Mouse (Mus musculus) intestine, embryonic 14.5 days (tissue): ENCODE data around the gene Tmem72. TPM values are rescaled to one million over a fixed set of nuclear protein-coding genes. Genes with fewer than 3 reads are reported as not detected.

ENCODE experiments used
- ATAC-seq: fragments of 200-750 bp; cut with Nextera tagmentation; replicated peaks from 2 replicates; pipeline ENCODE4 v1.8.0; 2017; ENCODE audit warnings: low read depth, moderate number of reproducible peaks, moderate TSS enrichment, moderate library complexity; ENCODE audit not compliant: low FRiP score, low TSS enrichment
- DNase-seq: peaks from one replicate; pipeline ENCODE4 v3.0.0-alpha.2; 2018; ENCODE audit warnings: low spot score
- H3K27ac ChIP-seq: fragments of 300-500 bp; sonication (generic); 2 replicates; pipeline ENCODE4 v1.5.1; 2014; ENCODE audit warnings: low read depth, mild to moderate bottlenecking, control low read depth
- H3K27me3 ChIP-seq: fragments of 300-500 bp; sonication (generic); replicated peaks from 2 replicates; pipeline ENCODE4 v1.6.1; 2014; ENCODE audit warnings: low read length, control low read depth; ENCODE audit not compliant: control insufficient read depth, insufficient read depth
- H3K36me3 ChIP-seq: fragments of 300-500 bp; sonication (generic); 2 replicates; pipeline ENCODE4 v1.6.1; 2014; ENCODE audit warnings: low read length, control low read depth; ENCODE audit not compliant: control insufficient read depth, insufficient read depth
- H3K4me1 ChIP-seq: fragments of 300-500 bp; sonication (generic); replicated peaks from 2 replicates; pipeline ENCODE4 v1.6.1; 2014; ENCODE audit warnings: low read length, control low read depth, mixed read lengths; ENCODE audit not compliant: control insufficient read depth, insufficient read depth
- H3K4me2 ChIP-seq: fragments of 300-500 bp; sonication (generic); 2 replicates; pipeline ENCODE4 v1.6.1; 2014; ENCODE audit warnings: low read length
- H3K4me3 ChIP-seq: fragments of 300-500 bp; sonication (generic); 2 replicates; pipeline ENCODE4 v1.5.1; 2014; ENCODE audit warnings: low read depth, low read length, control low read depth, mixed read lengths
- H3K9ac ChIP-seq: fragments of 300-500 bp; sonication (generic); 2 replicates; pipeline ENCODE4 v1.6.1; 2014; ENCODE audit warnings: mild to moderate bottlenecking, low read length
- H3K9me3 ChIP-seq: fragments of 300-500 bp; sonication (generic); 2 replicates; pipeline ENCODE4 v1.6.1; 2016; ENCODE audit warnings: low read length, control low read depth; ENCODE audit not compliant: control insufficient read depth
- WGBS: fragments of 180-500 bp; shearing (Covaris S2); extraction: QIAGEN DNeasy Blood & Tissue Kit; methylation state at CpG from one replicate; pipeline ENCODE4 v1.1.7; 2014; 5-methylcytosine and 5-hydroxymethylcytosine counted together
- polyA plus RNA-seq: library from polyadenylated mRNA; unstranded; fragments of >200 nt; fragmentation: Nextera tagmentation; extraction: Ambion mirVana; gene quantifications from 2 replicates; pipeline ENCODE4 v1.2.1, GENCODE M21; 2014

Tmem72 gene
- polyA plus RNA-seq, 1 experiment from 2014 or later = 0.04 TPM

DNA sequence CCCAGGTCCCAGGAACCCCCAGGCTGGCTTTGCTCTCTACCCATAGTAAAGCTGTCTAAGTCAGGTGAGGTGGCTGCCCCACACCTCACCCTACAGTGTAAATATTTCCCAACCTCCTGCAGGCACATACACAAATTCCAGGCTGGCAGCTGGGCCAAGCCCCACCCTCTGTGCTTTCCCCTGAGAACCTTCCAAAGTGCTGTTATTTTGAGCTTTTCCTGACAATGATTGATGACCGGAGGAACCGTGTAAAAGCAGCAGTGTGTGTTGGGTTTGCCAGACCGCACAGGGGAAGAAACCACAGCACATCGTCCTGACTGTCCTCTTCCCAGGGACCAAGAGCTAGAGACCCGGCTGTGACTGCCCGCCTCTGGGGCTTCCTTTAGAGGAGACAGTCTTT, 66.3 kb downstream of the Tmem72 start, which contains the start of gene Depp1:
Gene Depp1 (plus strand): TSS at position 204 of the 400 bp plus-strand sequence.
- Histone ChIP-seq H3K27ac (no peak within 1 kb of the TSS), H3K36me3 (no peaks in the 10 kb centered on the region; the same call in 1 of the 2 replicates), H3K4me1 (no peaks in the 10 kb centered on the region; the same call in 1 of the 2 replicates), H3K4me2 (peak within 1 kb of the TSS; percentile 31), H3K27me3 (no peaks in the 10 kb centered on the region), H3K9ac (no peak within 1 kb of the TSS), H3K4me3 (0 out of 2 replicates have a peak within 1 kb of the TSS, but pooled peaks have one; percentile 5), H3K9me3 (no peaks in the 10 kb centered on the region)
- ATAC-seq = peak; percentile 45
- DNase-seq = no peak
- WGBS = 11% methylated on average over 6 of the region's 6 CpGs

DNA sequence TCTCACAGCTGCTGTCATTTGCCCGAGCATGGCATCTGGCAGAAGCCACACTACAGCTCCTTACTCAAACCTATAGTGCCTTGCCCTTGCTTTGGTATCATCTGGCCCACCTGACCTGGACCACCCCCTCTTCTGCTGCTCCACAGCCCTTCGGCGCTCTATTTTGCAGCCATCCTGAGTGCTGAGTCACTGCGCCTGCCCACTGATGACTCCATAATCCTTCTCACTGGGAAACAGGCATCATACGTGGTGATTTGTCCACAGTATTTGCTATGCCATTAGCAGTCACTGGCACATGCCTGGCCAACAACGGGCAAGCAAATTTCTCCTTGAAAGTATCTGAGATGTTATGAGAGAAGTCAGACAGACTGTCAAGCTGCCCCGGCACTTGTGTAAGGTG, 66.9 kb downstream of the Tmem72 start:
- 77% methylated on average over 7 of the region's 7 CpGs for WGBS
- Histone ChIP-seq H3K27ac (no peak overlapping the region), H3K4me1 (no peaks in the 10 kb centered on the region; the same call in 1 of the 2 replicates), H3K27me3 (no peaks in the 10 kb centered on the region), H3K4me2 (no peak overlapping the region), H3K9ac (no peak overlapping the region), H3K36me3 (no peaks in the 10 kb centered on the region; the same call in 1 of the 2 replicates), H3K9me3 (no peaks in the 10 kb centered on the region), H3K4me3 (no peak overlapping the region)
- ATAC-seq (no peak), DNase-seq (no peak)

DNA sequence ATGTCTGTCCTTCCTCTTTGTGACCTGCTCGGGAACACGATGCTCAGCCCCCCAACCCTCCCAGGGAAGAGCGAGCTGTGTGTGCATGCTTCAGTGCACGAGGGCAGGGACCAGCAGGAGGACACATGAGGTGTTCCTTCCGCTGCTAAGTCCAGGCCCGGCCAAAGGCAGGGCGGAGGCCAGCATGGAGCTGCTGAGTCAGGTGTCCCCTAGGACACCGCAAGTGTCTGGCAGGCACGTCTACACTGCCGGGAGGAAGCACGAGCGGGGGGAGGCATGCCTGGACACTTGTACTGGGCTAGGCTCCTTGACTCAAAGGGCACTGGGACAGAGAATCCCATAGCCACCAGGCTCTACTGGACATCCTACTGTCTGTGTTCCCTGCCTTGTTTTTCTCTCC, 69.0 kb downstream of the Tmem72 start:
- WGBS = 84% methylated on average over 12 of the region's 12 CpGs
- ATAC-seq = no peak

DNA sequence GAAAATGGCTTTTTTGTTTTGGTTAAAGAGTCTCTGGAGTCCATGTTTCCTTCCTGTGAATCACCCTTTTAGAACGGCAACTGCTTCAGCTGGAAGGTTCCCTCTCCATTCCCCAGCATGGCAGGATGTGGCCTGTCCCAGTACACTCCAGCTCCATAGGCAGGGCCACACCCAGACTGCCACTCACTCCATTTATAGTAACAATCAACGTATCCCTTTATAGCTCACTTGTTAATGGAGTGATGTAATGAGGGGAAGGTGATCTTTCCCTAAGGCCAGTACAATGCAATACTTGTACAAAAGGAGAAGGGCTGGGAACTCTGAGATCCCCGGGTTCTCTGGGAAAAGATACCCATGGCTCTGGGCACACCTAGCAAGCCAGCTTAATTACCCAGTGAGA, 72.4 kb downstream of the Tmem72 start:
- 61% methylated on average over 3 of the region's 3 CpGs for WGBS
- H3K9me3 ChIP-seq = no peaks in the 10 kb centered on the region
- no peaks in the 10 kb centered on the region for H3K4me1 ChIP-seq
- ATAC-seq (no peak), DNase-seq (no peak)
- no peak overlapping the region for H3K9ac ChIP-seq
- H3K27me3 ChIP-seq = no peaks in the 10 kb centered on the region
- no peak overlapping the region for H3K4me3 ChIP-seq
- H3K36me3 ChIP-seq = no peaks in the 10 kb centered on the region; the same call in 1 of the 2 replicates
- H3K4me2 ChIP-seq = no peak overlapping the region
- H3K27ac ChIP-seq = no peak overlapping the region

More for the DNA sequence above, 69.0 kb downstream of the Tmem72 start:
- Histone ChIP-seq H3K9me3 (no peaks in the 10 kb centered on the region), H3K9ac (no peak overlapping the region), H3K27me3 (no peaks in the 10 kb centered on the region), H3K36me3 (no peaks in the 10 kb centered on the region; the same call in 1 of the 2 replicates), H3K4me1 (no peaks in the 10 kb centered on the region; the same call in 1 of the 2 replicates), H3K4me3 (no peak overlapping the region), H3K27ac (no peak overlapping the region), H3K4me2 (no peak overlapping the region)
- no peak for DNase-seq

DNA sequence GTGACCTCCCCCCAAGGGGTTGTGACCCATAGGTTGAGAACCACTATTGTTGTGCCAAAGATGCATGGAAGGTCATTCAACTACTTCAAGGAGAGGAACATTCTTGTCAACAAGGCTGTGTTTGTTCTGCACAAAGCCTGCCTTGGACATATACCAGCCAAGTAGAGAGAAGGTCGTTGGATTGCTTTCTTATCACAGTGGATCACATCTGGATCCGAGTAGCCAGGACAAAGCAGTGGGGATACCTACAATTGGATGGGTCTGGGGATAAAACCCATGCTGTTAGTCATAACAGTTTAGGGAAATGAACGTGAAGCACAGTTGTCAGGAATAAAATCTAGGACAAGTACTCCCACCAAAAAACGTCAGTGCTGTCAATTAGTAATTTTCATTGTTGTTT, 72.8 kb downstream of the Tmem72 start:
- WGBS = 64% methylated on average over 4 of the region's 4 CpGs
- Histone ChIP-seq H3K4me1 (no peaks in the 10 kb centered on the region), H3K27ac (no peak overlapping the region), H3K27me3 (no peaks in the 10 kb centered on the region), H3K4me2 (no peak overlapping the region), H3K9ac (no peak overlapping the region), H3K4me3 (no peak overlapping the region), H3K9me3 (no peaks in the 10 kb centered on the region), H3K36me3 (no peaks in the 10 kb centered on the region; the same call in 1 of the 2 replicates)
- DNase-seq (no peak), ATAC-seq (no peak)

DNA sequence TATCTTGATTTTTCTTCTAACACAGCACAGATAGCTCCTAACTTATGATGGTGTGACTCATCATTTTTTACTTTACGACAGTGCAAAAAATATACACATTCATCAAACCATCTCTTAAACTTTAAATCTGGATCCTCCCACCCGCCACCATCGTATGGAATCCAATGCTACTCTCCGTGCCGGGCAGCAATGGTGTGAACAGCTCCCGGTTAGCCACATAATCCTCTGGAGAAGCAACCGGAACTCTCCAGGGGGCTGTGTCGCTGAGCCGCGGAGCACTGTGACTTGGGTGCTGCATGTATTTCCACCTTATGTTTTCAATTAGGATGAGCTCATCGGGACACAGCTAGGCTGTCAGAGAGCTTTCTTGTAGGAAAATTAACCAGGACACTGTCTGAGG, 73.8 kb downstream of the Tmem72 start:
- no peaks in the 10 kb centered on the region for H3K4me1 ChIP-seq
- DNase-seq (no peak), ATAC-seq (no peak)
- no peak overlapping the region for H3K9ac ChIP-seq
- WGBS = 79% methylated on average over 11 of the region's 11 CpGs
- no peak overlapping the region for H3K4me2 ChIP-seq
- no peak overlapping the region for H3K4me3 ChIP-seq
- no peaks in the 10 kb centered on the region for H3K9me3 ChIP-seq
- no peaks in the 10 kb centered on the region for H3K27me3 ChIP-seq
- H3K36me3 ChIP-seq = no peaks in the 10 kb centered on the region; the same call in 1 of the 2 replicates
- no peak overlapping the region for H3K27ac ChIP-seq

DNA sequence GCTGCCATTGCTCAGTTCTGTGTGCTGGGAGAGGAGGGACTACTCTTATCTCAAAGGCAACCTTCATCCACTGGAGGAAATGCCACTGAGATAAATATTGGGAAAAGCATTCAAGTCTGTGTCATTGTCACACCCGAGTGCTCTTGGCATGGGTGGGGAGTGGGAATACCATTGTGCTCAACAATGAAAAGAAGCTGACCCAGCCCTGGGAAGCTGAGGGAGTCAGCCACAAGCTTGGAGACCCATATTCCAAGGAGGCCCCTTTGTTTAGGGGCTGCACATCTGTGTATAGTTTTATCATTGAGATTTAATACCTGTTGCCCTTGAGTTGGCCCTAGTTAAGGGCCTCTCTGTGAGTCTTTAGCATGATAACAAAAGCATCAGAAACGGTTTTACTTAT, 77.0 kb downstream of the Tmem72 start:
- DNase-seq = no peak
- H3K9ac ChIP-seq = no peak overlapping the region
- H3K4me3 ChIP-seq = no peak overlapping the region
- H3K27ac ChIP-seq = no peak overlapping the region
- no peak for ATAC-seq
- no peaks in the 10 kb centered on the region for H3K4me1 ChIP-seq
- no peaks in the 10 kb centered on the region for H3K9me3 ChIP-seq
- WGBS = 74% methylated on average over 2 of the region's 2 CpGs
- H3K27me3 ChIP-seq = no peaks in the 10 kb centered on the region
- H3K4me2 ChIP-seq = no peak overlapping the region
- H3K36me3 ChIP-seq = no peaks in the 10 kb centered on the region

DNA sequence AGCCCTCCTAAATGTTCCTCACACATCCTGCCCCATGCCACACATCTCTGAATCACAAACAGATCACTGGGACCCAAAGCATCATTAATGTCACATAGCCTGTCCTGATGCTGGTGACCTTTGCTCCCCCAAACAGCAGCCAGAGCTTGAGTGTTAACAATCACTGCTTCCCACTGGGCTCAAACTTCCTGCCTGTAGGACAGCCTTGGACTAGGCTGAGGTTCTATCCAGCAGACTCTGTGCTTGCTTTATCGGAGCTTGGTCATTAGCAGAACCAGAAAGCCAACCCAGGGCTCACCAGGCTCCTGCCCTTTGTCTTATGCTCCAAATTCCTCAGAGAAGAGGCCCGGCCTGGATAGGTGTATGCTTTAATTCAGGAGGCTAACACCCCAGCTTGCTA, 77.8 kb downstream of the Tmem72 start:
- no peaks in the 10 kb centered on the region for H3K9me3 ChIP-seq
- no peaks in the 10 kb centered on the region for H3K4me1 ChIP-seq
- 81% methylated on average over 2 of the region's 2 CpGs for WGBS
- H3K27me3 ChIP-seq = no peaks in the 10 kb centered on the region
- no peak for DNase-seq
- H3K36me3 ChIP-seq = no peaks in the 10 kb centered on the region
- no peak overlapping the region for H3K9ac ChIP-seq
- no peak for ATAC-seq
- no peak overlapping the region for H3K27ac ChIP-seq
- H3K4me3 ChIP-seq = no peak overlapping the region
- H3K4me2 ChIP-seq = no peak overlapping the region

DNA sequence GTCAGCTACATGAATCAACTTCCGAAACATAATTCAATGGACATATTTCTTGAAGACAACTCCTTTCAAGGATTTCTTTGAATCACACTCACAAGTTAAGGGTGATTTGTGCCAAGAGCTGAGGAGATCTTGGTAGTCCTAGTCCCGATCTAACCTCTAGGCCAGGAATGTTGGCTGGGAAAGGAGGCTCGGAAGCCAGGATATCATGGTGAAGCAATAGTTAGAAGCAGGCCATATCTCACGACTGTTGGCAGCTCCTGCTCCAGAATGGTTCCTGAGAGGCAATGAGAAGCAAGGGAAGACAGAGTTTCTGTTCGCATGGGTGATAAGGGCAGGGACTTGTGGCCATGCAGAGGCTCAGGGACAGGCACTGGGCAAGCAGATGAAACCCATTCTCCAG, 79.2 kb downstream of the Tmem72 start:
- no peak overlapping the region for H3K9ac ChIP-seq
- no peak for ATAC-seq
- no peak overlapping the region for H3K4me2 ChIP-seq
- no peaks in the 10 kb centered on the region for H3K36me3 ChIP-seq
- H3K27ac ChIP-seq = no peak overlapping the region
- no peak overlapping the region for H3K4me3 ChIP-seq
- no peaks in the 10 kb centered on the region for H3K9me3 ChIP-seq
- DNase-seq = no peak
- 88% methylated on average over 5 of the region's 5 CpGs for WGBS
- H3K27me3 ChIP-seq = no peaks in the 10 kb centered on the region
- no peaks in the 10 kb centered on the region for H3K4me1 ChIP-seq
